Mouse (Mus musculus) heart, adult 18-20 months (tissue): ENCODE data around the gene Gmpr2. TPM values are rescaled to one million over a fixed set of nuclear protein-coding genes. Genes with fewer than 3 reads are reported as not detected.

Experiments
- DNase-seq, 2 experiments: peaks; one replicate each; pipeline ENCODE4 v3.0.0; 2021 to 2022; ENCODE audit warnings: mixed read lengths in 1 of 2
- total RNA-seq, 2 experiments: library from RNA; stranded (reverse); gene quantifications; 2 replicates each; pipeline ENCODE4 v1.2.3; 2021

Gene Gmpr2
- total RNA-seq, 2 experiments from 2014 or later, result 8.7 to 10.8 TPM

- peak in 1 of 2 experiments; percentile 20 for DNase-seq
These were observed 5.9 kb downstream of the Gmpr2 start for GRCm38 (mm10) chr14:55677615-55678014.

- DNase-seq, result peak; percentile 94 to 95
These were observed 9.7 kb downstream of the Gmpr2 start, which contains the start of gene Tinf2 for GRCm38 (mm10) chr14:55681160-55682117. Tinf2 (minus strand) TSS chr14:55681820.

- DNase-seq, result no peak
These were observed 10.4 kb downstream of the Gmpr2 start for GRCm38 (mm10) chr14:55682118-55682493.

- DNase-seq, result no peak
These were observed 17.7 kb downstream of the Gmpr2 start for GRCm38 (mm10) chr14:55689433-55689832.

GRCm38 (mm10) chr14:55697226-55697625, 25.5 kb downstream of the Gmpr2 start:
- peak in 1 of 2 experiments; percentile 24 for DNase-seq

GRCm38 (mm10) chr14:55701131-55701530, 29.4 kb downstream of the Gmpr2 start:
- no peak for DNase-seq

- no peak for DNase-seq
These were observed 31.0 kb downstream of the Gmpr2 start for GRCm38 (mm10) chr14:55702761-55703160.

GRCm38 (mm10) chr14:55706051-55706600, 34.4 kb downstream of the Gmpr2 start:
- no peak for DNase-seq

GRCm38 (mm10) chr14:55707397-55707796, 35.7 kb downstream of the Gmpr2 start:
- DNase-seq, result no peak

GRCm38 (mm10) chr14:55709509-55709908, 37.8 kb downstream of the Gmpr2 start:
- DNase-seq, result no peak

GRCm38 (mm10) chr14:55711786-55712185, 40.0 kb downstream of the Gmpr2 start:
- no peak for DNase-seq

- peak; percentile 49 to 67 for DNase-seq
These were observed 41.4 kb downstream of the Gmpr2 start for GRCm38 (mm10) chr14:55713007-55713728.

- no peak for DNase-seq
These were observed 42.0 kb downstream of the Gmpr2 start, which contains the start of gene Tgm1 for GRCm38 (mm10) chr14:55713729-55714122. Tgm1 (minus strand) TSS chr14:55713926.

- no peak for DNase-seq
These were observed 43.2 kb downstream of the Gmpr2 start for GRCm38 (mm10) chr14:55714893-55715292.

- no peak for DNase-seq
These were observed 44.5 kb downstream of the Gmpr2 start for GRCm38 (mm10) chr14:55716271-55716670.

GRCm38 (mm10) chr14:55716884-55717283, 45.1 kb downstream of the Gmpr2 start:
- no peak for DNase-seq

GRCm38 (mm10) chr14:55719737-55720136, 48.0 kb downstream of the Gmpr2 start:
- DNase-seq, result no peak

GRCm38 (mm10) chr14:55720666-55721065, 48.9 kb downstream of the Gmpr2 start:
- DNase-seq, result no peak

- no peak for DNase-seq
These were observed 49.3 kb downstream of the Gmpr2 start for GRCm38 (mm10) chr14:55721076-55721475.

- DNase-seq, result peak; percentile 92
These were observed 50.1 kb downstream of the Gmpr2 start, which contains the start of gene Rabggta for GRCm38 (mm10) chr14:55721700-55722437. Rabggta (minus strand) TSS chr14:55722263.

GRCm38 (mm10) chr14:55722438-55722945, 50.8 kb downstream of the Gmpr2 start:
- no peak for DNase-seq

GRCm38 (mm10) chr14:55723433-55723832, 51.7 kb downstream of the Gmpr2 start:
- DNase-seq, result no peak
